Mouse (Mus musculus) thymus, adult 2 months (tissue): ENCODE measurements around the gene 1110032A03Rik.

Source experiments
- CTCF ChIP-seq: fragments of 200-500 bp; IDR thresholded peaks from 2 replicates; pipeline ENCODE4 v1.5.1; 2012; ENCODE audit warnings: mild to moderate bottlenecking, control low read depth, low read length, moderate library complexity, borderline replicate concordance; ENCODE audit not compliant: control insufficient read depth, poor library complexity, insufficient read depth; ENCODE audit errors: extremely low read depth
- POLR2A ChIP-seq: fragments of 200-500 bp; IDR thresholded peaks from 2 replicates; pipeline ENCODE4 v1.6.1; 2012; ENCODE audit warnings: mild to moderate bottlenecking, low read length, control low read depth, moderate library complexity; ENCODE audit not compliant: control insufficient read depth, poor library complexity, insufficient read depth; ENCODE audit errors: extremely low read depth

GRCm38 (mm10) chr9:50725921-50726590 is 49.3 kb downstream of the 1110032A03Rik start:
- TF ChIP-seq CTCF (no peak), POLR2A (no peak)
